Mouse (Mus musculus) kidney, postnatal 0 days (tissue): ENCODE data around the gene Kntc1. TPM values are rescaled to one million over a fixed set of nuclear protein-coding genes. Genes with fewer than 3 reads are reported as not detected.
A peak's percentile ranks its signal among the peaks of the same experiment; 100 is the strongest.
"Not testable (repeated sequence)": the region's sequence is repeated elsewhere in the genome, so short reads cannot be mapped to it uniquely, and the experiment has no call there.

Source experiments
- ATAC-seq: fragments of 200-750 bp; cut with Nextera tagmentation; replicated peaks from 2 replicates; pipeline ENCODE4 v1.8.0; 2017; ENCODE audit warnings: low read depth, moderate number of reproducible peaks, moderate TSS enrichment, moderate library complexity; ENCODE audit not compliant: low FRiP score
- DNase-seq: peaks from one replicate; pipeline ENCODE4 v3.0.0-alpha.2; 2016; ENCODE audit warnings: low spot score
- H3K27ac ChIP-seq: fragments of 300-500 bp; sonication (generic); 2 replicates; pipeline ENCODE4 v1.5.1; 2014; ENCODE audit warnings: mild to moderate bottlenecking
- H3K27me3 ChIP-seq: fragments of 300-500 bp; sonication (generic); 2 replicates; pipeline ENCODE4 v1.6.1; 2014; ENCODE audit warnings: low read length, mixed read lengths; ENCODE audit not compliant: insufficient read depth
- H3K36me3 ChIP-seq: fragments of 300-500 bp; sonication (generic); 2 replicates; pipeline ENCODE4 v1.6.1; 2014; ENCODE audit warnings: low read length, mixed read lengths; ENCODE audit not compliant: insufficient read depth
- H3K4me1 ChIP-seq: fragments of 300-500 bp; sonication (generic); replicated peaks from 2 replicates; pipeline ENCODE4 v1.6.1; 2014; ENCODE audit warnings: antibody characterized with exemption, low read length, mixed read lengths; ENCODE audit not compliant: insufficient read depth
- H3K4me2 ChIP-seq: fragments of 300-500 bp; sonication (generic); 2 replicates; pipeline ENCODE4 v1.6.1; 2014; ENCODE audit warnings: mild to moderate bottlenecking, low read length, moderate library complexity, mixed read lengths
- H3K4me3 ChIP-seq: fragments of 300-500 bp; sonication (generic); replicated peaks from 2 replicates; pipeline ENCODE4 v1.5.1; 2014; ENCODE audit warnings: low read depth, low read length
- H3K9ac ChIP-seq: fragments of 300-500 bp; sonication (generic); 2 replicates; pipeline ENCODE4 v1.6.1; 2014; ENCODE audit warnings: low read depth, low read length
- H3K9me3 ChIP-seq: fragments of 300-500 bp; sonication (generic); replicated peaks from 2 replicates; pipeline ENCODE4 v1.6.1; 2016; ENCODE audit warnings: low read length, inconsistent platforms, mixed read lengths
- CTCF ChIP-seq: IDR thresholded peaks from 2 replicates; pipeline ENCODE4 v1.5.1; 2016; ENCODE audit warnings: antibody characterized with exemption, low read depth, mild to moderate bottlenecking, moderate library complexity
- WGBS: fragments of 180-500 bp; shearing (Covaris S2); extraction: QIAGEN DNeasy Blood & Tissue Kit; methylation state at CpG from one replicate; pipeline ENCODE4 v1.1.7; 2014; 5-methylcytosine and 5-hydroxymethylcytosine counted together
- polyA plus RNA-seq: library from polyadenylated mRNA; unstranded; fragments of >200 nt; fragmentation: Nextera tagmentation; extraction: Ambion mirVana; gene quantifications from 2 replicates; pipeline ENCODE4 v1.2.1, GENCODE M21; 2015

The Kntc1 gene
- polyA plus RNA-seq, 1 experiment from 2014 or later = 9.4 TPM

GRCm38 (mm10) chr5:123720328-123721311, 28.9 kb upstream of the Kntc1 start, which contains the start of gene Zcchc8:
Gene Zcchc8 (minus strand): TSS chr5:123721100.
- Histone ChIP-seq H3K4me3 (peak within 1 kb of the TSS; percentile 83), H3K4me1 (peaks cover 7% of the 10 kb centered on the region; the same call in 1 of the 2 replicates), H3K9ac (peak within 1 kb of the TSS; percentile 84), H3K27ac (peak within 1 kb of the TSS; percentile 86), H3K4me2 (peak within 1 kb of the TSS; percentile 77), H3K27me3 (no peaks in the 10 kb centered on the region), H3K36me3 (peaks cover 6% of the 10 kb centered on the region; the same call in 1 of the 2 replicates), H3K9me3 (no peaks in the 10 kb centered on the region)
- DNase-seq (peak; percentile 99), ATAC-seq (peak; percentile 100)
- under 1% methylated on average over 83 of the region's 83 CpGs for WGBS
- peak; percentile 11; the same call in 1 of the 2 replicates for TF ChIP-seq CTCF

GRCm38 (mm10) chr5:123723816-123724215, 25.7 kb upstream of the Kntc1 start:
- peaks cover 10% of the 10 kb centered on the region; the same call in 1 of the 2 replicates for H3K36me3 ChIP-seq
- 90% methylated on average over 7 of the region's 7 CpGs for WGBS
- H3K27me3 ChIP-seq, DNase-seq, H3K4me1 ChIP-seq, H3K9me3 ChIP-seq, H3K27ac ChIP-seq, ATAC-seq, H3K4me3 ChIP-seq, H3K9ac ChIP-seq, H3K4me2 ChIP-seq: not testable (repeated sequence)

GRCm38 (mm10) chr5:123730981-123731380, 18.5 kb upstream of the Kntc1 start:
- Histone ChIP-seq H3K27ac (no peak overlapping the region), H3K9ac (no peak overlapping the region), H3K27me3 (no peaks in the 10 kb centered on the region), H3K36me3 (peaks cover 60% of the 10 kb centered on the region), H3K4me1 (no peaks in the 10 kb centered on the region), H3K4me2 (no peak overlapping the region), H3K9me3 (no peaks in the 10 kb centered on the region), H3K4me3 (no peak overlapping the region)
- ATAC-seq (no peak), DNase-seq (no peak)
- WGBS = 95% methylated on average over 2 of the region's 2 CpGs
- TF ChIP-seq CTCF = no peak

GRCm38 (mm10) chr5:123744358-123744757, 5.2 kb upstream of the Kntc1 start:
- peaks cover 12% of the 10 kb centered on the region for H3K4me1 ChIP-seq
- no peak overlapping the region for H3K27ac ChIP-seq
- no peaks in the 10 kb centered on the region for H3K27me3 ChIP-seq
- no peak overlapping the region for H3K4me3 ChIP-seq
- H3K4me2 ChIP-seq = no peak overlapping the region
- H3K9ac ChIP-seq = no peak overlapping the region
- TF ChIP-seq CTCF = no peak
- no peak for ATAC-seq
- WGBS = 85% methylated on average over 2 of the region's 2 CpGs
- peaks cover 30% of the 10 kb centered on the region for H3K36me3 ChIP-seq
- DNase-seq = no peak
- H3K9me3 ChIP-seq = no peaks in the 10 kb centered on the region

GRCm38 (mm10) chr5:123746253-123746652, 3.3 kb upstream of the Kntc1 start:
- H3K27me3 ChIP-seq = no peaks in the 10 kb centered on the region
- no peak overlapping the region for H3K9ac ChIP-seq
- peaks cover 23% of the 10 kb centered on the region for H3K36me3 ChIP-seq
- DNase-seq = no peak
- H3K4me1 ChIP-seq = peaks cover 12% of the 10 kb centered on the region
- H3K4me3 ChIP-seq = no peak overlapping the region; the same call in 1 of the 2 replicates
- H3K9me3 ChIP-seq = no peaks in the 10 kb centered on the region
- peak overlapping the region; percentile 81 for H3K4me2 ChIP-seq
- TF ChIP-seq CTCF = no peak
- no peak overlapping the region for H3K27ac ChIP-seq
- no peak for ATAC-seq

GRCm38 (mm10) chr5:123747604-123748003, 1.9 kb upstream of the Kntc1 start:
- no peak for ATAC-seq
- Histone ChIP-seq H3K9ac (peak overlapping the region; percentile 47), H3K27ac (no peak overlapping the region), H3K36me3 (peaks cover 20% of the 10 kb centered on the region), H3K4me2 (peak overlapping the region; percentile 81), H3K4me3 (peak overlapping the region; percentile 65), H3K27me3 (no peaks in the 10 kb centered on the region), H3K4me1 (peaks cover 12% of the 10 kb centered on the region), H3K9me3 (no peaks in the 10 kb centered on the region)
- no peak for TF ChIP-seq CTCF
- DNase-seq = no peak
- WGBS = 8% methylated on average over 7 of the region's 7 CpGs
